Mouse (Mus musculus) embryonic facial prominence, embryonic 10.5 days (tissue): Measurements from ENCODE around the gene Top2b. TPM values are rescaled to one million over a fixed set of nuclear protein-coding genes. Genes with fewer than 3 reads are reported as not detected.

ENCODE experiments used
- DNase-seq: peaks from one replicate; pipeline ENCODE4 v3.0.0-alpha.2; 2017; ENCODE audit warnings: low spot score
- H3K27ac ChIP-seq: fragments of 300-500 bp; sonication (generic); replicated peaks from 2 replicates; pipeline ENCODE4 v1.5.1; 2016; ENCODE audit warnings: mild to moderate bottlenecking
- H3K27me3 ChIP-seq: fragments of 300-500 bp; sonication (generic); replicated peaks from 2 replicates; pipeline ENCODE4 v1.6.1; 2016; ENCODE audit warnings: low read depth, mild to moderate bottlenecking; ENCODE audit not compliant: poor library complexity, severe bottlenecking
- H3K36me3 ChIP-seq: fragments of 300-500 bp; sonication (generic); replicated peaks from 2 replicates; pipeline ENCODE4 v1.6.1; 2016; ENCODE audit warnings: mild to moderate bottlenecking, moderate library complexity
- H3K4me1 ChIP-seq: fragments of 300-500 bp; sonication (generic); 2 replicates; pipeline ENCODE4 v1.6.1; 2016
- H3K4me3 ChIP-seq: fragments of 300-500 bp; sonication (generic); 2 replicates; pipeline ENCODE4 v1.5.1; 2016; ENCODE audit warnings: mild to moderate bottlenecking, moderate library complexity
- H3K9me3 ChIP-seq: fragments of 300-500 bp; sonication (generic); 2 replicates; pipeline ENCODE4 v1.6.1; 2016; ENCODE audit warnings: mild to moderate bottlenecking
- WGBS: fragments of 180-500 bp; shearing (Covaris S2); methylation state at CpG from one replicate; pipeline ENCODE4 v1.1.7; 2016; 5-methylcytosine and 5-hydroxymethylcytosine counted together
- polyA plus RNA-seq: library from polyadenylated mRNA; unstranded; fragments of >200 nt; fragmentation: Nextera tagmentation; extraction: Ambion mirVana; gene quantifications from 2 replicates; pipeline ENCODE4 v1.2.1, GENCODE M21; 2016

Top2b gene
- polyA plus RNA-seq, 1 experiment from 2014 or later, result 75.5 TPM

GRCm38 (mm10) chr14:16433206-16433605, 68.2 kb downstream of the Top2b start:
- no peaks in the 10 kb centered on the region for H3K27me3 ChIP-seq
- H3K36me3 ChIP-seq, result peaks cover 77% of the 10 kb centered on the region
- DNase-seq, result no peak
- H3K9me3 ChIP-seq, result no peaks in the 10 kb centered on the region
- no peak overlapping the region for H3K27ac ChIP-seq
- 72% methylated on average over 2 of the region's 2 CpGs for WGBS
- H3K4me3 ChIP-seq, result no peak overlapping the region
- no peaks in the 10 kb centered on the region for H3K4me1 ChIP-seq

DNA sequence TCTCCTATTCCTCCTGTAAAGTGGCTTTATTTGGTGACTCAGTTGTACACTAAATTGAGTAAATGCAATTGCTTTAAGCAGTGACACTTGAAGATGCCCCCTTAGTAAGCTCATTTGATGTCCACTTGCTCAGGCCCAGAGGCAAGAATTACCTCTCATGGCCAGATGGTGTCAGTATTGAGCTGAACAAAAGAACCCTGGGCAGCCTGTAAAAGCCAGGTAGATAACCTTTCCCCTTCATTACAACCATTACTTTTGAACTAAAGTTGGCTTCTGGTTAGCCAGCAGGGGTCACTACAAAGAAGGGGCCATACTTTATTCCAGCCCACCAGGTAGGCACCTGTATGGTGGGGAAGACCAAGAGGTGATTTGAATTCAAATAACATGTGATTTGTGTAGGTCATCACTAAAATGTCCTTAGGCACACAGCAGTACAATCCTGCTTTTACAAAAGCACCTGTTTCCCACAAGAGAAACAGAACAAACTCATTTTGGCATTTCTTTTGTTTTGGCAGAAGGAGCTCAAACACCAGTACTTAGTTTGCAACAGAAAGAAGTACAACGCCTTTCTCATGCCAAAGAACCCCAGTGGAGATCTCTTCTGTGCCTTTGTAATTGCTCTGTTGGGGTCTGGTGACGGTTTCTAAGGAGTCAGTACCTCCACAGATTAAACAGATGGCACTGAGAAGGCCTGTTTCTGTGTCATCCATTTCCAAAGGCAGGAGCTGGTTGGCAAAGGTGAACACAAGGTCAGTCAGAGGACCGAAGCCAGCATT, 69.6 kb downstream of the Top2b start:
- H3K4me3 ChIP-seq, result no peak overlapping the region
- H3K27me3 ChIP-seq, result no peaks in the 10 kb centered on the region
- peak; percentile 66 for DNase-seq
- no peak overlapping the region for H3K27ac ChIP-seq
- WGBS, result 63% methylated on average over 3 of the region's 3 CpGs
- H3K36me3 ChIP-seq, result peaks cover 71% of the 10 kb centered on the region
- H3K4me1 ChIP-seq, result no peaks in the 10 kb centered on the region
- no peaks in the 10 kb centered on the region for H3K9me3 ChIP-seq

DNA sequence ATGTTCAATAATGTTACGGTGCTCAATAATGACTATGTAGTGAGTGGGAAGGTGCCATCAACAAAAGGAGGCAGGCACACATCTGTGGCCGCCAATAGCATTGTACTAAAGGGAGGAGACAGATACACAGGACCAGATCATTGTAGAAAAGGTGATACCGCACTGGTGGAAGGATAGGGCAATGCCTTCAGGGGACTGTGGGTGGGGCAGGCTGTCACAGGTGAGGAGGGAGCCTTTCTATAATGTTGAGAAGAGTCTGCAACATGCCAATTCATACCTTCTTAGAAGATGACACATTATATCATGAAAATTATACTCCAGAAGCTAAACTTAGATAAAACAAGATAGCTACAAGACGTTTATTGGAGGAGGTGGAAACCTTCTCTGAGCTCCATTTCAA, 72.4 kb downstream of the Top2b start:
- DNase-seq, result no peak
- H3K4me3 ChIP-seq, result no peak overlapping the region
- H3K27ac ChIP-seq, result no peak overlapping the region
- H3K4me1 ChIP-seq, result no peaks in the 10 kb centered on the region
- 92% methylated on average over 4 of the region's 4 CpGs for WGBS
- peaks cover 49% of the 10 kb centered on the region for H3K36me3 ChIP-seq
- no peaks in the 10 kb centered on the region for H3K9me3 ChIP-seq
- no peaks in the 10 kb centered on the region for H3K27me3 ChIP-seq

- Histone ChIP-seq H3K27ac (no peak overlapping the region), H3K36me3 (peaks cover 46% of the 10 kb centered on the region), H3K27me3 (no peaks in the 10 kb centered on the region), H3K4me3 (no peak overlapping the region), H3K9me3 (no peaks in the 10 kb centered on the region), H3K4me1 (no peaks in the 10 kb centered on the region)
- no peak for DNase-seq
- 80% methylated on average over 6 of the region's 6 CpGs for WGBS
These were observed 74.6 kb downstream of the Top2b start for GRCm38 (mm10) chr14:16439385-16440126.

DNA sequence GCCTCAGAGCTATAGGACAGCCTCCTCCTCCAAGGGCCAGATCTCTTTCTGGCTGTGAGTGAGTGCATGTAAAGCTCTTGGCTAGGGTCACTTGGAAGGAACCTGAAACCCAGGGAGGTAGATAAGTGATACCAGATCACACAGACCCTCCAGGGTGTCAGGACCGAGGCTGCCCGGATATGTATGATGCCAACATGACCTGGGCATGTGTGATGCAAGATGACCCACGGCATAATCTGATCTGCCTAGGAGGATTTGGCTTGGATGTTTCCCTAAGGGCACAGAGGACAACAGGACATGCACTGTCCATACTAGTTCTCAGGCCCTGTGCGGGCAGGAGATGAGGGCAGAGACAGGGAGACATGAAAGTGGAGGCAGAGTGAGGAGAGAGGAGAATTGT, 79.9 kb downstream of the Top2b start:
- Histone ChIP-seq H3K9me3 (no peaks in the 10 kb centered on the region), H3K36me3 (peaks cover 13% of the 10 kb centered on the region; the same call in 1 of the 2 replicates), H3K27ac (no peak overlapping the region), H3K4me3 (no peak overlapping the region), H3K27me3 (no peaks in the 10 kb centered on the region), H3K4me1 (no peaks in the 10 kb centered on the region; the same call in 1 of the 2 replicates)
- 64% methylated on average over 4 of the region's 4 CpGs for WGBS
- no peak for DNase-seq

- Histone ChIP-seq H3K27ac (no peak overlapping the region), H3K36me3 (peaks cover 6% of the 10 kb centered on the region; the same call in 1 of the 2 replicates), H3K27me3 (no peaks in the 10 kb centered on the region), H3K4me1 (no peaks in the 10 kb centered on the region; the same call in 1 of the 2 replicates), H3K4me3 (no peak overlapping the region), H3K9me3 (no peaks in the 10 kb centered on the region)
- DNase-seq, result peak; percentile 47
- 36% methylated on average over 3 of the region's 3 CpGs for WGBS
These were observed 82.6 kb downstream of the Top2b start for GRCm38 (mm10) chr14:16447587-16447986.

DNA sequence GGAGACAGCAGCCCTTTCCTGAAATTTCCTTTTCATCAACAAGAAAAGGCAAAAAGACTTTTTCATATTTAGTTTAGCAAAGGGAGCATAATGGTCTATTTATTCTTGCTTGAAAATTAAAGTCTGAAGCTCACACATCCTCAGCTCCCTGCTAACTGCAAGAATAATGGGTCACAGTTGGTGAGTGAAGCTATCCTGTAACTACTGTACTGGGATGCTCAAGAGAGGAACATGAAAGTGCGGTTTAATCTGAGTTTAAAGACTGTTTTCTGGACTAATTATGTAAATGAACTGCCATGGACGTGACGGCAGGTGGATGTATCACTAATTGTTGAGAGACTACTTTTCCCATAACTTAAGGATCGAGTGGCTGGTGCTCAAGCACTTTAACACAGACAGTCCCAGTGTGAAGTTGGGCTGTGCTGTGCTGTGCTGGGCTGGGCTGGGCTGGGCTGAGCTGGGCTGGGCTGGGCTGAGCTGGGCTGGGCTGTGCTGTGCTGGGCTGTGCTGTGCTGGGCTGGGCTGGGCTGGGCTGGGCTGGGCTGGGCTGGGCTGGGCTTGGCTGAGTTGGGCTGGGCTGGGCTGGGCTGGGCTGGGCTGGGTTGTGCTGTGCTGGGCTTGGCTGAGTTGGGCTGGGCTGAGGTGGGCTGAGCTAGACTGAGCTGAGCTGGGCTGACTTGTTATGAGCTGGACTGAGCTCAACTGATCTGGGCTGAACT, 83.4 kb downstream of the Top2b start:
- Histone ChIP-seq H3K4me1 (no peaks in the 10 kb centered on the region; the same call in 1 of the 2 replicates), H3K27ac (no peak overlapping the region), H3K9me3 (no peaks in the 10 kb centered on the region), H3K36me3 (peaks cover 3% of the 10 kb centered on the region; the same call in 1 of the 2 replicates), H3K4me3 (no peak overlapping the region), H3K27me3 (no peaks in the 10 kb centered on the region)
- peak; percentile 63 for DNase-seq
- WGBS, result 61% methylated on average over 4 of the region's 4 CpGs

DNA sequence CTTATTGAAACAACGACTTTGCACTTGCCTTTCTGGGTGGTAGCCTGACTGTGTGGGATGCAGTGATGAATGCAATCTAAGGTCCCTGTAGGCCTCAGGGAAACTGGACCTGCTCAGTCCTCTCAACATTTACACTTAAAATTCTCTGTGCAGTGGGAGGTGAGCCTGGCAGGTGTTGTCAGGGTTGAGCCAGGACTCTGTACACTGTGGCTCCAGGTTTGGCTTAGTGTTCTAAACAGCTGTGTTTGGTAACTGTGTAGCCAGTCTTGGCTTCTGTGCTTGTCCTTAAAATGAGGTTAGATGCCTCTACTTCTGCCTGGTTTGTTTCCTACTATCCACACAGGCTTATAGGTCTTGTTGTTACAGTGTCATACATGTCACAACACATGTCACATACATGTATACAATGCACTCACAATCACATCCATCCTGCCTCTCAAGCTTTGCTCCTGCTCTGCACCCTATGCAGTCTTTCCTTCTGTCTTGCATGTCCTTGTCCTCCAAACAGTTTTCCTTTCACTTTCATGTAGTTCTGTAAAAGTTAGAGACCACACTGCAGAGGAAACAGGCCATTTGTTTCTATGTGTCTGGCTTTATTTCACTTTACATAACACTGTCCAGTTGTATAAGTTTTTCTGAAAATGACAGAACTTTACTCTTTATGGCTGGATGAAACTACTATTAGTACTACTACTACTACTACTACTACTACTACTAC, 113.8 kb downstream of the Top2b start:
- Histone ChIP-seq H3K36me3 (no peaks in the 10 kb centered on the region), H3K4me1 (peaks cover 3% of the 10 kb centered on the region; the same call in 1 of the 2 replicates), H3K9me3 (no peaks in the 10 kb centered on the region), H3K27me3 (no peaks in the 10 kb centered on the region), H3K27ac (no peak overlapping the region), H3K4me3 (no peak overlapping the region)
- 92% methylated on average over 1 of the region's 1 CpGs for WGBS
- DNase-seq, result no peak

GRCm38 (mm10) chr14:16479521-16479920, 114.5 kb downstream of the Top2b start:
- Histone ChIP-seq H3K27ac (no peak overlapping the region), H3K4me1 (peaks cover 9% of the 10 kb centered on the region), H3K4me3 (no peak overlapping the region), H3K27me3 (no peaks in the 10 kb centered on the region), H3K9me3 (no peaks in the 10 kb centered on the region), H3K36me3 (no peaks in the 10 kb centered on the region)
- DNase-seq, result no peak
- WGBS, result 78% methylated on average over 2 of the region's 2 CpGs

DNA sequence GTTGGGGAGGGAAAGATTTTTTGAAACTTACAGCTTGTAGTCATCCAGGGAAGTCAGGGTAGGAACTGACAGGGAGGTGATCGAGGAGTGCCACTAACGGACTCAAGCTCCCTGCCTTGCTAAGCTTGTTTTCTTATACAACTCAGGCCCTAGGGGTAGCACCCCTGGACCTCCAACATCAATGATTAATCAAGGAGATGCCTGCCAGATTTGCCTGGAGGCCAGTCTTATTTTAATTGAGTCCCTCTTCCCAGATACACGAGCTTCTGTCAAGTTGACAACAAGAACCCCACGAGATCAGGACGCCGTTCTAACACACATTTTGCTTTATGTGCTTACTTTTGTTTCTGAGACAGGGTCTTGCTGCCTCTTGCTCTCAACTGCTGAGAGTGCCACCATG, 115.6 kb downstream of the Top2b start:
- Histone ChIP-seq H3K4me3 (no peak overlapping the region), H3K9me3 (no peaks in the 10 kb centered on the region), H3K36me3 (no peaks in the 10 kb centered on the region), H3K27ac (no peak overlapping the region), H3K27me3 (no peaks in the 10 kb centered on the region), H3K4me1 (peaks cover 10% of the 10 kb centered on the region)
- WGBS, result 69% methylated on average over 6 of the region's 6 CpGs
- DNase-seq, result no peak

- Histone ChIP-seq H3K27ac (no peak overlapping the region), H3K4me1 (peaks cover 10% of the 10 kb centered on the region), H3K4me3 (no peak overlapping the region), H3K36me3 (no peaks in the 10 kb centered on the region), H3K27me3 (no peaks in the 10 kb centered on the region), H3K9me3 (no peaks in the 10 kb centered on the region)
- WGBS, result 63% methylated on average over 8 of the region's 8 CpGs
- no peak for DNase-seq
These were observed 118.8 kb downstream of the Top2b start for GRCm38 (mm10) chr14:16483656-16484380.
